Mouse (Mus musculus) heart, postnatal 14 days (tissue): Measurements from ENCODE around the gene Enc1. TPM values are rescaled to one million over a fixed set of nuclear protein-coding genes. Genes with fewer than 3 reads are reported as not detected.
A peak's percentile ranks its signal among the peaks of the same experiment; 100 is the strongest.

ENCODE experiments used
- DNase-seq, 2 experiments: peaks; one replicate each; pipeline ENCODE4 v3.0.0; 2021 to 2022
- intact Hi-C: fragments of 180-260 bp; cut with DNase I; formaldehyde crosslinking; loops from one replicate; pipeline ENCODE4 v1.15.1; 2025
- total RNA-seq, 2 experiments: library from RNA; stranded (reverse); gene quantifications; 2 replicates each; pipeline ENCODE4 v1.2.3; 2021

The Enc1 gene
- total RNA-seq, 2 experiments from 2014 or later: 11.2 to 11.3 TPM

DNA sequence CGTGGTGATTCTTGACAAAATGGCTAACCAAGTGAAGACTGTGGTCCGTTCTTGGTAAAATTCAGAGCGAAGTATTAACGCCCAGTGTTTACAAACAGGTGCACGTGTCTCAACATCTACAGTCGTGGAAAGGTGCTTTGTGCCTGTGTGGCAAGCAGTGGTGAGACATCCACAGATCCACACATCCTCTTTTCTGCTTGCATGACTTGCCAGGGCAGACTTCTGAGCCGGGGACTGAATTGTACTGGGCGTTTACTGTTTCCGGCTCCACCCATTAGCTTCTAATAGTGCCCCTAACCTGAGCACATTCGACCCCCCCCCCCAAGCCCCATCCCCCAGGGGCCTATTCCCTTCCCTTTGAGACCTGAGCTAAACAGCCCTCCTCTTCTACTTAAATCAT, 34.6 kb downstream of the Enc1 start:
- intact Hi-C loops: loop anchor here (5.0 kb wide), 1 partner anchor 52 kb away; no protein-coding TSS in a partner anchor

DNA sequence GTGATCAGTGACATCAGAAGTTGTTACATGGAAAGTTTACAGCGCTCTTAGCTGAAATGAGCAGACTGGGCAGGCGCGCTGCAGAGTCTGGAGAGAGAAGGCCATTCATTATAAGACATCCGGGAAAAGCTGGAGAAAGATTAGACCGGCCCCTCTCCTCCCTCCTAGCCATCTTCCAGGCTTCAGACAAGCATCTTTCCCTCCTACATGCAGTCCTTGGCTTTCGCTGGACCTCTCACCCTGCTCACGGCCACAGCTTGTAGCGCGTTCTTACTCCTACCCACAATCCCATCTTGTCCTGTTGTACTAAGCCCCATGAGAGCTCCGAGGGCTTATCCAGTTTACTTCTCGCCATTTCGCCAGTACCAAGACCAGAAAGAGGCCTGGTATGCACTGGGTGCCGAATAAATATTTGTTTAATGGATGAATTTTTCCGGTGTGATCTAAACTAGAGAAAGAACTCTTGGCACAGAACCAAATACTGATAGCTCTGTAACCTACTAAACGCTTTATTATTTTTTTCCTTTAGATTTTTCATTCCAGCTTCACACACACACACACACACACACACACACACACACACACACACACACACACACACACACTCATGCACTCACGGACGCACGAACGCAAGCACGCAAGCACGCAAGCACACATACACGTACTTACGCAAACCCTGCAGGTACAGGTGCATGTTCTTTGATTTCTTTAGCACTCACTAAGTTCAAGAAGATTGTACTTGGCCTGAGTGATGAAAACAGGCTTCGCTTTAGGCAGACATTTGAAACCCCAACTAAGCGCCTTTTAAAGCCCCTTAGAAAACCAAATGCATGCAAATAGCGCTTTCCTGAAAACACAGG, 41.4 kb downstream of the Enc1 start:
- DNase-seq: peak; percentile 12 to 17
- intact Hi-C loops: no loop called here

More for the DNA sequence above, 34.6 kb downstream of the Enc1 start:
- DNase-seq: no peak

DNA sequence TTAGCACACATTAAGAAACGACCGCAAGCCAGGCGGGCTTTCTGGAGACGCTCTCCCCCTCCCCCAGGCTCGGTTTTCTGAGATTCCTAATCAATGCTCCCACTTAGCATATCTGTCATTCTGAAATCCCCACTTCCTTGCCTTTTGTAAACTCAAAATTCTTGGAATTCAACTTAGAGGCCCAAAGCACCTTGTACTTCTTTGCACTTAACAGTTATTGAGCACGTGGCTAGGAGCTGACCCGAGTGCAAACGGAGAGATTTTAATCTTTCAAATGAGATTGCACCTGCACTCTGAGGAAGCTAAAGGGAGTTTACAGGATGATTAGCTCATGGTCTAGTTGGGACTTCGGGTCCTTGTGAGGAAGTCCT, 42.0 kb downstream of the Enc1 start:
- intact Hi-C loops: no loop called here
- DNase-seq: no peak

DNA sequence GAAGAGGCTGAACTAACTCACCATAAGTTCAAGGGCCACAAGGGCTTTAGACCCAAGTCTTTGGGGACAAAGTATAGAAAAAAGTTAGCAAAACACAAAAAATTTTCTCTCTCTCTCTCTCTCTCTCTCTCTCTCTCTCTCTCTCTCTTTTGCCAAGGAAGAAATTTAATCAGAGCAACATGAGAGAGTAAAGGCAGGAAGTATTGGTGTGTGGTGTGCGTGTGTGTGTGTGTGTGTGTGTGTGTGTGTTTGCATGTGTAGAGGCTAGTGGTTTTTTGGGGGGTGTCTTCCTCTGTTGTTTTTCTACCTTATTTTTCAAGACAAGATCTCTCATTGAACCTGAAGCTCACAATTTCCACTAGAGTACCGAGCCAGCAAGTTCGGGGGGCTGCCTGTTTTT, 46.1 kb downstream of the Enc1 start:
- DNase-seq: no peak
- intact Hi-C loops: no loop called here

DNA sequence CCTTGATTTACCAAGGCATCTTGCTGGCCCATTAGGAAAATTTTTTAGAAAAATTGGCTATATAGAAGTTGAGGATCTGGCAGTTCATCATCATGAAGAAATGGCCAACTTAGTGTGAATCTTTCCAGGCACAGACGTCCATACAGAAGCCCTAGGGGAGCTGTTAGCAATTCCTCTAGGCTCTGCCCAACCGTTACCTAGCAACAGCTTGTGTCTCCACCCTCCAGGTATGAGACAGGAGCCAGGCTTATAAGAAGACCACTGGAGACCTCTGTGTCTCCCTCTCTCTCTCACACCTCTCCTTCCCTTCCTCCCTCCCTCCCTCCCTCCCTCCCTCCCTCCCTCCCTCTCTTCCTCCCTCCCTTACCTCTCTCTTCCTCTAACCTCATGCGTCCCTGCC, 49.8 kb downstream of the Enc1 start:
- intact Hi-C loops: no loop called here
- DNase-seq: no peak

DNA sequence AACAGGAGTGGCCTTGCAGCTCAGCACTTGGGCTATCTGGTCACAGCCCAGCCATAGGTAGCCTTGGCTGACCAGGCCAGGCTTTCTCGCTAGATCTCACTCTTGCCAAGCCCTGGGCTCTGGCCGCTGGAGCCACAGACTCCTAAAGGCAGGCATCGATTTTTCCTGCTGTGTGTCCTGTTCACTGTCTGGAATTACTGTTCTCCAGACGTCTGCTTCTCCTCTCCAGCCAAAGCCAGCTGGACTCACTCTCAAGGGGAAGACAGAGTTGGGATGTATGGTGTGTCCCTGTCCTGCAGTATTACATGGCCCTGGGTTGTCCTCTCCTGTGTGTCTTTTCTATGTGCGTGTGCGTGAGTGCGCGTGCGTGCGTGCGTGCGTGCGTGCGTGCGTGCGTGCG, 50.4 kb downstream of the Enc1 start:
- intact Hi-C loops: no loop called here

DNA sequence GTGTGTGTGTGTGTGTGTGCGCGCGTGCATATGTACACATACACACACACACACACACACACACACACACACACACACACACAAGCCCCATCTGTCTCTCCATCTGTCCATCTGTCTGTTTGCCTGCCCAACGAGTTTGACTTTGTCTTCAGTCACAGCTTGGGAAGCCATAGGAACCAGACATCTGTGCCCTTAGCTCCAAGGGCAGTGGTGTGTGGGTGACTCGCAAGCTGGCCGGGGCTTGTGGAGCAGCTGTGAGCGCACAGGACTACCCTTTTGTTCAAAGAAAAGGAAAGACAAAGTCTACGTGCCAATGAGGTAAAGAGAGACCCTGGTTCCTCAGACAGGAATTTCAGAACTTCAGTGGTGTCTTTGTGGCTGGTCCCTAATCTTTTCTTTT, 51.1 kb downstream of the Enc1 start:
- no peak for DNase-seq
- intact Hi-C loops: no loop called here

More for the DNA sequence above, 50.4 kb downstream of the Enc1 start:
- no peak for DNase-seq

DNA sequence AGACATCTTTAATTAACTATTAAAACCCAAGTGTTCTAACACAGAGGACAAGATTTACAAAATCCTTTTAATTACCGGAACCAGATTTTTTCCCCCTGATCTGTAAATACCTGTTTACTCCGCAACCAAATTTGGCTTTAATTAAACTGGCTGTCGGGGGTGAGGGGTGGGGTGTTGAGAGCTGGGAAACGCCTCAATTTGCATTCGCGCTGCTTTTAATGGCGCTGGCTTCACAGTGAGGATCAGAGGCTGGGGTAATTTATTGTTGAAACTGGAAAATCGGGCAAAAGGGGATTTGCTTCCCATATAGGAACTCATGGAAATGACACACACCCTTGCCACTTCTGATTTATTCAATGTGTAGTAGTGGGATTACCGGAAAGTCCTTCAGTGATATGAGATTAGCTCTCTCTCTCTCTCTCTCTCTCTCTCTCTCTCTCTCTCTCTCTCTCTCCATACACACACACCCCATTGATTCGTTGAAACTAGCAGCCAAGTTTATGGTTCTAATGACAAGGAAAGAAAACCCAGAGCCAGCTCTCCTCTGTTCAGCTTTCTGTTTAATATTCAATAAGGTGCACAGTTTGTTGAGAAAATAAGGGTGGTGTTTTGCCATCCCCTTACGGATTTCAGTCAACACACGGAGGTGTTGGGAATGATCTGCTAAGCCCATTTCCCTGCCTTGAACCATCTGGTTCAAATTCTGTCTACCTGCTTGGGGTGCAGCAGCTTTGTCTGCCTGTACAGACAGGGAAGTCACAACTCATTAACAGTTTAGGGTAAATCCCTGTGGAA, 51.7 kb downstream of the Enc1 start:
- intact Hi-C loops: no loop called here
- DNase-seq: no peak

DNA sequence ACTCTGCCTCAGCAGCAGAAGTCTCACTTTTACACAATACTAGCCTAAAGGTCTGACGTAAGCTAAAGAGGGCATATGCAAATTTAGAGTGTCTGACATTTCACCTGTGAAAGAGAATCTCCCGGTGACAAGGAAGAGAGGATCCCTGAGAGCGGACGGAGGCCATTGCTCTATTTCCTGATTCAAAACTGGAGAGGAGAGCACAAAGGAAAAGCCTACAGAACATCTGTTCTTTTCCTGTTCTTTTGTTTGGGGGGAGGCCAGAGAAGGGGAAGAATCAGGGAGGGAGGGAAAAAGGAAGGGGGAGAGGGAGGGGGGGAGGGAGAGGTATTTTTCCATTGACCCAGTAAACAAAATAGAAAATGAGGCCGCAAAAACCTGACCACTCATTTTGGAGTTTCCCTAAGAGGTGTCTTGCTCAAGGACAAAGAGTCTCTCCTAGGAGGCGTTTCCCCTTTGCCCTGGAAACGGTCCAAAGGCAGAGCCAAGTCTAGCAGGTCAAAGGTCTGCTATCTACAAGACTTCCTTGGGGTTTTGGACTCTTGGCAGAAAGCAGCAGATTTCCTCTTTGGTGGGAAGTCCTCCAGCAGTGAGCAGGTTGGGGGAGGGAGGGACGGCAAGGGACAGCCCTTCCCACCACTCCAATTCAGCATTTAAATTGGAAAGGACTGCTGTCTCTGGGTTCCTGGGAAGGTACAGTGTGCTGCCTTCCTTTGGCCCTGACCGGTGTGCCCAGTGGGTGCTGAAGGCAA, 54.4 kb downstream of the Enc1 start:
- DNase-seq: peak; percentile 59 to 78
- intact Hi-C loops: loop anchor here (2.0 to 5.0 kb wide), 2 partner anchors 54 to 142 kb away; partner anchors contain the start of gene Enc1

DNA sequence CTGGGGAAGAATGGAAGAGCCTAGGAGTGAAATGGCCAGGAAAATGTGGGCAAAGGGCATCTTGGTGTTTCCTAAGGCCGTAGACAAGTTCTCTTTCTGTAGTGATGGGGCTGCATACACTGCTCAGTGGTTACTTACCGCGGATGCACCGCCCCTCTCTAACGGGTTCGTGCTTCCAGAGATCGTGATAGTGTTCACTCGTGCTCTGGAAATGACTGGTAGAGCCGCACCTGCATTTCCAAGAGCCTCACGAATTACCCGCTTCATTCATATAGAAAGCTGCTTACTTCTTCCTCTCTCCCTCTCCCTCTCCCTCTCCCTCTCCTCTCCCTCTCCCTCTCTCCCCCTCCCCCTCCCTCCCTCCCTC, 54.9 kb downstream of the Enc1 start:
- DNase-seq: no peak
- intact Hi-C loops: loop anchor here (2.0 to 5.0 kb wide), 2 partner anchors 55 to 141 kb away; partner anchors contain the start of gene Enc1

DNA sequence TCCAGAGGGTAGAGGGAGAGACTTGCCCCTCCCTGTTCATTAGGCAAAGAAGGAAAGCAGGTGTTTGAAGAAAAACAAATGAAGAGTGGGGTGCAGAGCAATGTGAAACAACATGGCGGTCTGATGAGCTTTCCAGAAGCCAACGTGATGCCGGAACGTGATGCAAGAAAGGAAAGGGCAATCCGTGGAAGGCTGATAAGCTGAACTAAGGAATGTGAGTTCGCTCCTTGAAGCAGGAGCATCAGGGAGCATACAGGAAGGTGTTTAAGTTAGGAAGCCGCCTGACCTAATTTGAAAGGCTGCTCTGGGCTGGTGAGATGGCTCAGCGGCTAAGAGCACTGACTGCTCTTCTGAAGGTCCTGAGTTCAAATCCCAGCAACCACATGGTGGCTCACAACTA, 55.4 kb downstream of the Enc1 start:
- intact Hi-C loops: loop anchor here (5.0 kb wide), 1 partner anchor 141 kb away; no protein-coding TSS in a partner anchor

DNA sequence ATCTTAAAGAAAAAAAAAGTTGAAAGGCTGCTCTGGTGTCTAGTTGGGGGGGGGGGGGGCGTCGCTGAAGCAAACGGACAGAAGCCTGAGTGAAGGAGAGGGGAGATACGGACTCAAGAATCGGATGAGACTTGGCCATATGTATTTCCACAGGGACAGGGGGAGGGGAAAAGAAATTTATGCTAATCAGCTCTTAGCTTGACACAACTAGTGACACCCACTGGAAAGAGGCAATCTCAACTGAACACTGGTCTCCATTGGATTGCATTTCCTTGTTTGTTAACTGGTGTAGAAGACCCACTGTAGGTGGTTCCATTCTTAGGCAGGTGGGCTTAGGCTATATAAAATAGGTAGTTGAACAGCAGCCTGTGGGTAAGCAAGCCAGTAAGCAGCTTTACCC, 55.9 kb downstream of the Enc1 start:
- intact Hi-C loops: loop anchor here (5.0 kb wide), 1 partner anchor 141 kb away; no protein-coding TSS in a partner anchor
- DNase-seq: no peak

More for the DNA sequence above, 55.4 kb downstream of the Enc1 start:
- no peak for DNase-seq

DNA sequence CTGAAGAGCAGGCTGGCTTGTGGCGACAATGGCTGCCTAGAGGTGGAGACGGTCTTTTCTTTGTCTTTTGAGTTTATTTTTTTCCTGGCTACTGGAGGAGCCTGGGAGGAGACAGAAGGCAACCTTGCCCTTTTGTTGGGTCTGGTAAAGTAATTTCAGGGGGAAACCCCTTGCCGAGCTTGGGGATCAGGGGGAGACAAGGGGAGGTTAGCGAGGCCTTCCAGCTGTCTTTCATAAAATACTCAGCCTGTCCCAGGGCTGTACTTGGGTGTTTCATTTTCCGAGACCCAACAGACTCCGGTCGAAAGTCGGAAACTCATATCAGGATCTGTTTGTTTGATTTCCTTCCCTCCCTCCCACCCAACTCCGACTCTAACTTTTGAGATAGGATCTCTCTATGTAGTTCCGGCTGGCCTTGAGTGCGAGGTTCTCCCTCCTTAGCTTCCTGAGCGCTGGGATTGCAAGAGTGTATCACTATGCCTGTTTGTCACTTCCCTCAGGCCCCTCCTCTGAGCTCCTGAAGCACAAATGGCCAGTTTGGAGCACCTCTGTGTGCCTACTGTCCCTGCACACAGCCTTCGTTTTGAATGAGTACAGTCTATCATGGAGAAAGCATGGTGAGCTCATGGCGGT, 56.6 kb downstream of the Enc1 start:
- DNase-seq: no peak
- intact Hi-C loops: loop anchor here (5.0 kb wide), 1 partner anchor 140 kb away; no protein-coding TSS in a partner anchor

DNA sequence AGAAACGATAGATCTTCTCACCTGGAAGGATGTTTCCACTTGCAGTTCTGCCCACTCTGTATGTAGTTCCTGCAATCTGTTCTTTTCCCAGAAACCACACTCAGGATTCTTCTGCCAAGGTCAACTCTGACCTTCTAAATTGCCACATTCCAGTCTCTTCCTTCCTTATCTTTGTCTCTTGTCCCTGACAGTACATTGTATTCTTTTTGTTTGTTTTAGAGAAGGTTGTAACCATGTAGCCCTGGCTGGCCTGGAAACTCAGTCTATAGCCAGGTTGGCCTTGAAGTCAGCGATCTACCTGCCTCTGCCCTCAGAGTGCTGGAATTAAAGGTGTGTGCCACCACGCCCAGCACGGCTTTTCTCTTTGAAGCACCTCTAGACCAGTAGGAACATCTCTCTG, 58.0 kb downstream of the Enc1 start:
- intact Hi-C loops: loop anchor here (5.0 kb wide), 1 partner anchor 138 kb away; no protein-coding TSS in a partner anchor
- DNase-seq: no peak

DNA sequence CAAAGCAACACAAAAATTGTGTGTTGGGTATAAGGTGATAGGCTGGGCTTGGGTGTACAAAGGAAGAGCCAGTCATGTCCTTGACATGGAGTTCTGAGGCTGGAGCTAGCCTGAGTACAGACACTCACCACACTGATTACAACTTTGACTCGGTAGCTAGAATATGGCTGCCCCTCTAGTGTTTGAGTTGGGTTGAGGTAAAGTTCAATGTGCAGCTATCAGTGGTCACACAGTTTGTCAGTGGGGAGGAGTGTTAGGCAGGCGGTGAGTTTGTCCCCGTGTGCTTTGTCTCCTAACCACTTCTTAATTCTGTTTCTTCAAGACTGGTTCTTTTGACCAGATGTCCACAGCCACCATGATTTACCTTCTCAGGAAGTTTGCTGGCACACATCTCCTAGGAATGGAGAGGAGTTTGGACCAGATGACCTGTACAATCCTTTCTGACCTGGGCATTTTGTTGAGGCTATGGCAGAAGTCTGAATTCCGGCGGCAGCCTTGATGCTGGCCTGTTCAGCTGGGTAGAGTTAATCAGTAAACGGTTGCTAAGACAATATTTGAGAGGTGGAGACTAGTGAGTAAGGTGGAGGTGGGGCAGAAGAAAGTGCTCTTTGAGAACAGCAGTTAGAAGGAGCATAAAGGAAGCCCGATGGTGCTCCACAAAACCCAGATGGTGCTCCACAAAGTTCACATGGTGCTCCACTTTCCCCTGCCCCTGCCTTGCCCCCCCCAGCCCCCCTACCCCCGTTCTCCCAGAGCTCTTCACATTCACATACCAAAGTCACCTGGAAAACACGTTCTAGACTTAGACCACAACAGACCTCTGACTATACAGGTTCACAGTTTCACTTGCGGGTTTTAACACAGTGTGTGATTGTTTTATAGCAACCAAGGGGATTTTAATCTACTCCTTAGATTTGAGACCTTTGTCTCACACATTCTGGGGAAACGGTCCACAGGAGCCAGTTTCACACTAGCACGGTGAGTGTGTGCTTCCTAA, 59.3 kb downstream of the Enc1 start:
- DNase-seq: no peak
- intact Hi-C loops: loop anchor here (5.0 kb wide), 1 partner anchor 137 kb away; no protein-coding TSS in a partner anchor
